Mouse (Mus musculus) midbrain, embryonic 13.5 days (tissue): ENCODE data around the gene Dcn. TPM values are rescaled to one million over a fixed set of nuclear protein-coding genes. Genes with fewer than 3 reads are reported as not detected.

ENCODE experiments used
- ATAC-seq: fragments of 200-750 bp; cut with Nextera tagmentation; 2 replicates; pipeline ENCODE4 v1.8.0; 2017; ENCODE audit warnings: mild to moderate bottlenecking, moderate TSS enrichment, moderate library complexity
- H3K27ac ChIP-seq: fragments of 300-500 bp; sonication (generic); 2 replicates; pipeline ENCODE4 v1.5.1; 2015; ENCODE audit warnings: inconsistent platforms, mild to moderate bottlenecking, moderate library complexity
- H3K27me3 ChIP-seq: fragments of 300-500 bp; sonication (generic); 2 replicates; pipeline ENCODE4 v1.6.1; 2015; ENCODE audit warnings: mild to moderate bottlenecking, inconsistent platforms
- H3K36me3 ChIP-seq: fragments of 300-500 bp; sonication (generic); 2 replicates; pipeline ENCODE4 v1.6.1; 2015; ENCODE audit warnings: mild to moderate bottlenecking, inconsistent platforms
- H3K4me1 ChIP-seq: fragments of 300-500 bp; sonication (generic); replicated peaks from 2 replicates; pipeline ENCODE4 v1.6.1; 2015; ENCODE audit warnings: inconsistent platforms
- H3K4me2 ChIP-seq: fragments of 300-500 bp; sonication (generic); replicated peaks from 2 replicates; pipeline ENCODE4 v1.6.1; 2015; ENCODE audit warnings: moderate library complexity, mild to moderate bottlenecking, inconsistent platforms
- H3K4me3 ChIP-seq: fragments of 300-500 bp; sonication (generic); replicated peaks from 2 replicates; pipeline ENCODE4 v1.5.1; 2015; ENCODE audit warnings: mild to moderate bottlenecking, inconsistent platforms
- H3K9ac ChIP-seq: fragments of 300-500 bp; sonication (generic); replicated peaks from 2 replicates; pipeline ENCODE4 v1.6.1; 2015; ENCODE audit warnings: mild to moderate bottlenecking, inconsistent platforms
- H3K9me3 ChIP-seq: fragments of 300-500 bp; sonication (generic); 2 replicates; pipeline ENCODE4 v1.6.1; 2016; ENCODE audit warnings: mild to moderate bottlenecking, inconsistent platforms
- WGBS: fragments of 180-500 bp; shearing (Covaris S2); methylation state at CpG from one replicate; pipeline ENCODE4 v1.1.7; 2015; 5-methylcytosine and 5-hydroxymethylcytosine counted together
- polyA plus RNA-seq: library from polyadenylated mRNA; unstranded; fragments of >200 nt; fragmentation: Nextera tagmentation; extraction: Ambion mirVana; gene quantifications from 2 replicates; pipeline ENCODE4 v1.2.1, GENCODE M21; 2015

The Dcn gene
- polyA plus RNA-seq, result 51.8 and 63.4 TPM in 2 replicates

DNA sequence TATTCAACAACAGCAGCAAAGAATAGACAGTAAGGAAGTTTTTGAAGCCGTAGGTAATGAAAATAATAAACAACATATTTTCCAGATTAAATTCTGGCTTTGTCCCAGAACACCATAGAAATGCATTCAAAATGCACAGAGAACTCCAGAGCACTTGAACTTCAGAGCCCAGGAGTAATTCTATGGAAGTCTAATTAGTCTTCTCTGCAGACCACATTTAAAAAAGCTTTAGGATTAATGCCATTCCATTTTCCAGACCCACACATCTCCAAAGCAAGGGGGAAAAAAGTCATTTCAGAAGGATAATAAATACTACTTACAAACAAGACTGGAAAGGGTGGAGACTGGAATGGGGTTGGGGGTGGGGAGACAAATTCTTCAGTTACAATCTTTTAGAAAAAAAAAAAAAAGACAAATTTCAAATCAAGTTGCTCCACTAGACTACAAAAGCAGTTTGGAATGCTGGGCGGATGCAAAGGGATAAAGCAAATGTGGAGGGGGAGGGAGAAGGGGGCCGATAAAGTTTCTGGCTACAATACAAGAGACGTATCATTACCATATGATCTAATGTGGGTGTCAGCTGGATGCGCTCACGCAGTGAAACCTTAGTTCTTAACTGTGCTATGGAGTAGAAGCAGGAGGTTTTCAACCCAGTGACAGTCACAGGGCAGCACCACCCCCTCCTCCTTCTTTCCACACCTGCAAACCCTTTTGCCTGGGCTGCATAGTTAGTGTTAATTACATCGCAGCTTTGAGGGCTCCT is at the start of gene Dcn:
Gene Dcn (plus strand): TSS at position 606 of the 763 bp plus-strand sequence.
- Histone ChIP-seq H3K4me3 (no peak within 1 kb of the TSS), H3K4me2 (peak within 1 kb of the TSS; percentile 37)

DNA sequence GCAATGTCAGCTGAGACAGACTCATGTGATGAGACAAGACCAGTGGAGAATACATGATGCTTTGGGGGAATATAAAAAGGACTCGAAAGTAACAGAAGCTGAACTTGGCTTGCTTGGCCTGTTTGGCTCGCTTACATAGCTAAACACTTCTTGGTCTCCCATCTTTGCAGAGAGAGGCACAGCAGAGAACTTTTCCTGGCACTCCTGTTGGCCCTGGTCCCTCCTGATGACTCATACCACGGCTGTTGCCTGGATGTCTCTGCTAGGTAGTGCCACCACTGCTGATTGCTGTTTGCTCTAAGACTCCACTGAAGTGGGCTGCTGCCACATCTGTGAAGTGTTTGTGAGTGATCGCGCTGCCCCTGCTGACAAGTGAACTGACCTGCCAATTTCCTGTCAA is 42.7 kb upstream of the Dcn start:
- Histone ChIP-seq H3K4me2 (no peak overlapping the region), H3K27me3 (no peaks in the 10 kb centered on the region), H3K4me3 (no peak overlapping the region), H3K4me1 (no peaks in the 10 kb centered on the region), H3K9ac (no peak overlapping the region), H3K9me3 (no peaks in the 10 kb centered on the region), H3K27ac (no peak overlapping the region), H3K36me3 (no peaks in the 10 kb centered on the region)
- 88% methylated on average over 5 of the region's 5 CpGs for WGBS
- no peak for ATAC-seq

More for the DNA sequence above, at the start of gene Dcn:
- Histone ChIP-seq H3K27ac (no peak within 1 kb of the TSS), H3K27me3 (no peaks in the 10 kb centered on the region), H3K4me1 (peaks cover 14% of the 10 kb centered on the region), H3K9me3 (no peaks in the 10 kb centered on the region), H3K36me3 (no peaks in the 10 kb centered on the region), H3K9ac (no peak within 1 kb of the TSS)
- ATAC-seq, result peak; percentile 60; the same call in 1 of the 2 replicates
- WGBS, result 6% methylated on average over 7 of the region's 7 CpGs

DNA sequence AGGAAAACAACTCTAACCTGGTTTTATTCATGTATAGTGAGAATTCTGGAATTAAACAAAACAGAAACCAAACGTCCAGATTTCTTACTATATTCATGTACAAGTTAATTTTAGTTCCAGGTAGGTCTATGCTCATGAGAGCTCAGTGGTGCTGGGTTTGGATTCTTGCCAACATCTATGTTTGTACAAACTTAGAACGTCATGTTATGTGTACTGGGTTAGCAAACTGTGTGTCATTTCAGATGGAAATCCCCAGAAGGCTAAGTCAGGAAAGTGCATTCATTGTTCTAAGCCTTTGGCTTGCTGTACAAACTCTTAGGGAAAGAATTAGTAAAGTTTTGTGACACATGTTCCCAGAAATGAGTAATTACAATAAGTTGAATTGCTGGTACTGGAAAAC is 37.1 kb upstream of the Dcn start:
- H3K4me2 ChIP-seq, result no peak overlapping the region
- no peaks in the 10 kb centered on the region for H3K36me3 ChIP-seq
- no peak for ATAC-seq
- no peaks in the 10 kb centered on the region for H3K4me1 ChIP-seq
- no peak overlapping the region for H3K4me3 ChIP-seq
- no peak overlapping the region for H3K27ac ChIP-seq
- H3K27me3 ChIP-seq, result no peaks in the 10 kb centered on the region
- no peak overlapping the region for H3K9ac ChIP-seq
- no peaks in the 10 kb centered on the region for H3K9me3 ChIP-seq
- WGBS, result 67% methylated on average over 2 of the region's 2 CpGs

DNA sequence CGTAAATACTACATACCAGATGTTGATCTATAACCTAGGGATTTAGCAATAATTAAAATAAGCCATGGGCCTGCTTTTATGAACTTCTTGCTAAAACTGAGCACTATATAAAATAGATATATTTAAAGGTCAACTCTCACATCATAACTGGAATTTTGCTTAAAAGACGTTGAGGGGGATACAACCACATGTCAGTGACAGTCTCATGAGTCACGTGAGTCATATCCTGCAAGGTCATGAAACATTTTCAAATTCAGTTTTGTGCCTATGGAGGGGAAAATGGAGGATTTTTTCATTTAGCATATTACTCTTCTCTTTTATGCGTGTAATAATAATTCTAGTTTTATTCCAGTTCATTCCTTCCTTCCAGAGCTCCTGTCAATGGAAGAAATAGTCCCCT is 32.9 kb upstream of the Dcn start:
- ATAC-seq, result no peak
- H3K9ac ChIP-seq, result no peak overlapping the region
- no peaks in the 10 kb centered on the region for H3K36me3 ChIP-seq
- H3K4me2 ChIP-seq, result no peak overlapping the region
- no peaks in the 10 kb centered on the region for H3K4me1 ChIP-seq
- no peaks in the 10 kb centered on the region for H3K9me3 ChIP-seq
- H3K4me3 ChIP-seq, result no peak overlapping the region
- no peak overlapping the region for H3K27ac ChIP-seq
- no peaks in the 10 kb centered on the region for H3K27me3 ChIP-seq
- 93% methylated on average over 4 of the region's 4 CpGs for WGBS

DNA sequence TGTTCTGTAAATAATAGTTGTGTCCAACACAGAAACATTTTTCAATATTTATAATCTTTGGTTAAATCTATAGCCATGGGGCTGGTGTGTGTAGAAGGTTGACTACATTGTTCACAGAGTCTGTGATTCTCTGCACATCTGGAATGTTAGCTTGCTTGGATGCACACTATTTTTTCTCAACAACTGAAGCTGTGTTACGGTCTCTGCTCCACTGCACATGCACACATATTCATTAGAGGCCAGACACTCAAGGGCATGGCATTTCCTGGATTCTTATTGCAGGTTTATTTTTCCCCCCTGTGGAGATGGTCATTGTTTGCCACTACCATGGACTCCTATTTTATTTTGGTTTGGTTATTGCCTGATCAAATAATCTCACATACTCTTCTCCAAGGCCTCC is 26.5 kb upstream of the Dcn start:
- 63% methylated on average over 1 of the region's 1 CpGs for WGBS
- H3K9ac ChIP-seq, result no peak overlapping the region
- H3K4me3 ChIP-seq, result no peak overlapping the region
- H3K27me3 ChIP-seq, result no peaks in the 10 kb centered on the region
- ATAC-seq, result no peak
- no peaks in the 10 kb centered on the region; the same call in 1 of the 2 replicates for H3K4me1 ChIP-seq
- no peak overlapping the region for H3K4me2 ChIP-seq
- no peak overlapping the region for H3K27ac ChIP-seq
- no peaks in the 10 kb centered on the region for H3K9me3 ChIP-seq
- H3K36me3 ChIP-seq, result no peaks in the 10 kb centered on the region

DNA sequence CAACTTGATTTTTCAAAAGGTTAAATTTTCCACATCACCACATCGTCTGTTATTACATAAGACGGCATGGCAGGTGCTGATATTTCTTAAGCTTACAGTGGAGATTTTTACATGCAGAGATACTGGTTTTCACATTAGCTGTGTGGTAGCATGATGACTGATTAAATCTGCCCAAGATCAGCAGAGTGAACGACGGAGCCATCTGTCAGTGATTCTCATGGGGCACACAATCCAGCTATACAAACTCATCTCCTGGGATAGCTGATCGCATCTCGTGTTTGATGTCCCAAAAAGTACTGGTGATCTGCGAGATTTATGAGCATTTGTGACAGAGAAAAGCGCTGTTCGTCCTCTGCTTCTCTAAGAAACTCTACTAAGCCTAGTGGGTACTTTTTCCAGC is 25.9 kb upstream of the Dcn start:
- 68% methylated on average over 9 of the region's 9 CpGs for WGBS
- Histone ChIP-seq H3K4me2 (no peak overlapping the region), H3K4me1 (no peaks in the 10 kb centered on the region; the same call in 1 of the 2 replicates), H3K27ac (no peak overlapping the region), H3K27me3 (no peaks in the 10 kb centered on the region), H3K9me3 (no peaks in the 10 kb centered on the region), H3K9ac (no peak overlapping the region), H3K36me3 (no peaks in the 10 kb centered on the region), H3K4me3 (no peak overlapping the region)
- no peak for ATAC-seq

DNA sequence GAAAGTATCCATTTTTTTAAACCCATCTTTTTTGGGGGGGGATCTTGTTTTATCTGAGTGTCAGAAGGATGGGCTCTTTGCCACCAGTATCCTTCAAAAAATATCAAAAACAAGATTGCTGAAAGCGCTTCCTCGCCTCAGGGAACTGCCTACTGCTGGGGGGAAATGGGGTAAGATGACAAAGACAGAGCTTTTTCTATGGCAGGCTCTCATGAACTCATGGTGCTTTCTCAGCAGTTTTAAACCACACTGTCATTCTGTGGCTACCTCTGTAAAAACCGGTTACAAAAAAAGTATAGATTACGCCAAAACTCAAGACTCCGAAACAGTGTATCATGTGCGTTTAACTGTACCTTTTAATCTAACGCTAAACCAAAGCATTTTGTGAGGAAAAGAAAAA is 22.4 kb upstream of the Dcn start:
- no peak overlapping the region for H3K4me2 ChIP-seq
- H3K27me3 ChIP-seq, result no peaks in the 10 kb centered on the region
- no peaks in the 10 kb centered on the region; the same call in 1 of the 2 replicates for H3K4me1 ChIP-seq
- no peak for ATAC-seq
- no peak overlapping the region for H3K27ac ChIP-seq
- H3K4me3 ChIP-seq, result no peak overlapping the region
- H3K9ac ChIP-seq, result no peak overlapping the region
- H3K36me3 ChIP-seq, result no peaks in the 10 kb centered on the region
- H3K9me3 ChIP-seq, result no peaks in the 10 kb centered on the region
- 93% methylated on average over 7 of the region's 7 CpGs for WGBS

DNA sequence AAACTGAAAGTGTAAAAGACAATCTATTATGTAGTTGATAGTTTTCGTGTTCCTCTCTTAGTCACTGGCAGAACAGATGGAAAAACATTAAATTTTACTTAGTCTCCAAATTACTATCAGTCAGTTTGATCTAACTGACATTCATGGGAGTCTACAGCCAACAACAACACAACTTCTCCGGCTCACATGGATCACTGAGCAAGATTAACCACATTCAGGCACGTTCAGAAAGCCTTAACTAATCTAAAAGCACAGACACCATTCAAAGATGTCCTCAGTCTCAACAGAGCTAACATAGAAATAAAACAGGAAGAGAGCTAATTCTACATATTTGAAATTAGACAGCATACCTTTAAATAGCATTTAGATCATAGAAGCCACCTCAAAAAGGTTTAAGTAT is 12.6 kb upstream of the Dcn start:
- no peak overlapping the region for H3K4me2 ChIP-seq
- H3K27ac ChIP-seq, result no peak overlapping the region
- WGBS, result 53% methylated on average over 3 of the region's 3 CpGs
- H3K4me1 ChIP-seq, result 0 out of 2 replicates have a peak, but pooled peaks cover 2% of the 10 kb centered on the region
- H3K36me3 ChIP-seq, result no peaks in the 10 kb centered on the region
- no peaks in the 10 kb centered on the region for H3K27me3 ChIP-seq
- no peak overlapping the region for H3K4me3 ChIP-seq
- no peak overlapping the region for H3K9ac ChIP-seq
- ATAC-seq, result no peak
- no peaks in the 10 kb centered on the region for H3K9me3 ChIP-seq

DNA sequence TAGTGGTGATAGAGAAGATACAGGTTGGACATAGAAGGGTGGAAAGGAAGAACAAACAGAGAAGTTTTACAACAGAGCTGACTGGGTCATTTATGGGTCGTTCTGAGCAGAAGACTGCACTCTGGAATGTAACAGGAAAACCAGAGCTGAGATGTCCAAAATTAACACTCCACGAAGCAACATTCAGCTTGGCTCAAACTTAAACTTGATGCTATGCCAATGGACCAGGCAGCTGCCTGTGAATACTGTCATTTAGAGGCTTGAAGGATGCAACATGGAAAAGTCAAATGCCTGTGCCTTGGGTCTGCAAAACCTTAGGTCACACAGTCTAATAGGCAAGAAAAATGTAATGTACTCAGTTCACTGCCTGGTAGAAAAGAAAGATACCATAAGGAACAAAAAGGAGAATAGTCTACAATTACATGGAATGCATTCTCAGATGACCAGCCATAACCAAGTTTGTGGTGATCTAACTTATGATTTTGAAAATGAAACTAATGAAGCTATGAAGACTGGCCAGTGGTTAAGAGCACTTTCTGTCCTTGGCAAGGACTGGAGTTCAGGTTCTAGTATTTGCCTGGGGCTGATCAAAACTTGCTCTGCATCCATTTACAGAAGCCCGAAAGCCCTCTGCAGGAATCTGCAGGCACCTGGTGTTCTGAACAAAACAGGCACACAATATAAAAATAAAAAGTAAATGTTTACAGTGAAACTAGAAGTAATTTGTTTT is 9.8 kb upstream of the Dcn start:
- no peak overlapping the region for H3K4me2 ChIP-seq
- H3K9me3 ChIP-seq, result no peaks in the 10 kb centered on the region
- no peak overlapping the region for H3K4me3 ChIP-seq
- H3K4me1 ChIP-seq, result 0 out of 2 replicates have a peak, but pooled peaks cover 2% of the 10 kb centered on the region
- no peaks in the 10 kb centered on the region for H3K27me3 ChIP-seq
- no peak overlapping the region for H3K27ac ChIP-seq
- H3K36me3 ChIP-seq, result no peaks in the 10 kb centered on the region
- ATAC-seq, result no peak
- WGBS, result 89% methylated on average over 3 of the region's 3 CpGs
- no peak overlapping the region for H3K9ac ChIP-seq

DNA sequence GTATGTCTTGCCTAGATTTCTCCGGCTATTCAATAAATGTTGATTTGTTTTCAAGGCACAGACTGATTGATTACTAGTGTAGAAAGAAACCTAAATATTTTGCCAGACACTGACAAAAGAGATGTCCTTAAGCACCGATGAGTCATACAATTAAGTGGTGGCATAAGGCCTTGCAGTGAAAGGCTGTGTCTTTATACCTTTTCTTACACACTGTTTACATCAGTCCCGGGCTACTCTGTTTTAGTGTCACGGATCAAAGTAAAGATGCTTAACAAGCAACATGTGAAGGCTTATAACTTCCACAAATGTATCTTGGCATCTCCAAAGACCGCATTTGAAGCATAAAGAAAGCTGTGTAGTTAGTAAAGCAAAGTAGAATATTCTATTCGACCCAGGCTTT is 3.9 kb upstream of the Dcn start:
- Histone ChIP-seq H3K27ac (no peak overlapping the region), H3K9me3 (no peaks in the 10 kb centered on the region), H3K4me1 (peaks cover 17% of the 10 kb centered on the region), H3K36me3 (no peaks in the 10 kb centered on the region), H3K27me3 (no peaks in the 10 kb centered on the region), H3K9ac (no peak overlapping the region), H3K4me2 (no peak overlapping the region), H3K4me3 (no peak overlapping the region)
- 78% methylated on average over 6 of the region's 6 CpGs for WGBS
- no peak for ATAC-seq

DNA sequence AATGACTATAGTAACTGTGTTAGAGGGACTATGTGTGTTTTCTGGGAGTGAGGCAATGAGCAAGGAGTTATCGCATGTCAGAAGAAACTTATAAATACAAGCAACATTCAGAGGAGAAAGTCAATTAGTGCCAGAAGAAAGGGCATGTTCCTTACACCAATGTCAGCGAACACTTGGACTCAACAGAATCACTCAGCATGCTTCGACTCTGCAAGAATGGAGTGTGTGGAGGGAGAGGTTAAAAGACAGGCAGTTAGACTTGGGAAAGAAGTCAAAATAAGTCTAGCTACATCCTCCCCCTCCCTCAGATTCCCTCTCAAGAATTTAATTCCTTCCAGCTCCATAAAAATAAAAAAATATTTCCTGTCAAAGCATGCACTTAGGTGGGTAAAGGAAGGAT is 1.1 kb upstream of the Dcn start:
- Histone ChIP-seq H3K27me3 (no peaks in the 10 kb centered on the region), H3K4me2 (no peak overlapping the region), H3K27ac (no peak overlapping the region), H3K4me1 (peaks cover 14% of the 10 kb centered on the region), H3K36me3 (no peaks in the 10 kb centered on the region), H3K9me3 (no peaks in the 10 kb centered on the region), H3K9ac (no peak overlapping the region), H3K4me3 (no peak overlapping the region)
- ATAC-seq, result no peak
- 52% methylated on average over 3 of the region's 3 CpGs for WGBS

DNA sequence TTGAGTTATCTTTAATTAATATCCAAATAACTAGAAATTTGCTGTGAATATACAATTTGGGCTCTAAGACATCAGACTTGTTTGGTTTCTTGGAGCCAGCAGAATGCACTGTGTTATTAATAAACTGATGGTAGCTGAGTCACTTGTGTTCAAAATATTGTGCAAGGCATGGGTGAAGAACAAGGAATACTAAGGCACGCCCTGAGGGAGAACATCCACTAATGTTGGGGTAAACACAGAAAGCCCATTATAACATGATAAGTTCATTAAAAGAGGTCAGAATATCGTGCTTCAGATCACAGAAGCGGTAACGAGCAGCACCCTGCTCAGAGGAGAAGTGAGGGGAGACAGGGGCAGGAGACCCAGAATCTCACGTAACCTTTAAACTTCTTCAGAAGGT is 2.7 kb downstream of the Dcn start:
- Histone ChIP-seq H3K4me2 (no peak overlapping the region), H3K9me3 (no peaks in the 10 kb centered on the region), H3K27ac (no peak overlapping the region), H3K36me3 (no peaks in the 10 kb centered on the region), H3K27me3 (no peaks in the 10 kb centered on the region), H3K4me3 (no peak overlapping the region), H3K9ac (no peak overlapping the region), H3K4me1 (peaks cover 14% of the 10 kb centered on the region)
- ATAC-seq, result no peak
- 88% methylated on average over 5 of the region's 5 CpGs for WGBS
